Mouse (Mus musculus): ENCODE results near the gene Tmed9. TPM values are rescaled to one million over a fixed set of nuclear protein-coding genes. Genes with fewer than 3 reads are reported as not detected.
"Not testable (repeated sequence)": the region's sequence is repeated elsewhere in the genome, so short reads cannot be mapped to it uniquely, and the experiment has no call there.

The Tmed9 gene
- polyA plus RNA-seq, 1 experiment from 2014 or later = 166 TPM

GRCm38 (mm10) chr13:55596802-55597201, 23.3 kb downstream of the Tmed9 start:
- no peaks in the 10 kb centered on the region for H3K9me3 ChIP-seq
- no peak overlapping the region for H3K9ac ChIP-seq
- H3K36me3 ChIP-seq = peaks cover 43% of the 10 kb centered on the region
- no peak overlapping the region for H3K4me3 ChIP-seq
- no peak overlapping the region for H3K27ac ChIP-seq
- H3K4me2 ChIP-seq (replicated peaks) = no peak overlapping the region
- no peaks in the 10 kb centered on the region for H3K27me3 ChIP-seq
- peaks cover 27% of the 10 kb centered on the region for H3K4me1 ChIP-seq
- ATAC-seq (ENCODE audit: low FRiP score, low read depth) = no peak
- 96% methylated on average over 12 of the region's 12 CpGs for WGBS

GRCm38 (mm10) chr13:55599566-55600540, 26.3 kb downstream of the Tmed9 start, which contains the start of gene B4galt7:
TSS of gene B4galt7 (plus strand) at chr13:55599896.
- 8% methylated on average over 51 of the region's 51 CpGs for WGBS
- peaks cover 16% of the 10 kb centered on the region for H3K4me1 ChIP-seq
- H3K4me3 ChIP-seq = peak within 1 kb of the TSS; percentile 85
- peak within 1 kb of the TSS; percentile 23; the same call in 1 of the 2 replicates for H3K27ac ChIP-seq
- peak within 1 kb of the TSS; percentile 91 for H3K9ac ChIP-seq
- peak within 1 kb of the TSS; percentile 83 for H3K4me2 ChIP-seq (replicated peaks)
- no peaks in the 10 kb centered on the region for H3K9me3 ChIP-seq
- ATAC-seq (ENCODE audit: low FRiP score, low read depth) = peak; percentile 91
- no peaks in the 10 kb centered on the region for H3K27me3 ChIP-seq
- peaks cover 53% of the 10 kb centered on the region for H3K36me3 ChIP-seq

- H3K27ac ChIP-seq = no peak overlapping the region
- ATAC-seq (ENCODE audit: low FRiP score, low read depth) = no peak
- H3K4me3 ChIP-seq = peak overlapping the region; percentile 85
Observed at GRCm38 (mm10) chr13:55600657-55601056, 27.1 kb downstream of the Tmed9 start.

GRCm38 (mm10) chr13:55601611-55602010, 28.1 kb downstream of the Tmed9 start:
- Histone ChIP-seq H3K9ac (no peak overlapping the region), H3K27me3 (no peaks in the 10 kb centered on the region), H3K36me3 (peaks cover 46% of the 10 kb centered on the region), H3K4me3 (no peak overlapping the region), H3K9me3 (no peaks in the 10 kb centered on the region), H3K4me1 (peaks cover 16% of the 10 kb centered on the region), H3K27ac (no peak overlapping the region), H3K4me2 (replicated peaks) (no peak overlapping the region)
- WGBS = 10% methylated on average over 3 of the region's 3 CpGs
- ATAC-seq (ENCODE audit: low FRiP score, low read depth) = no peak

More at GRCm38 (mm10) chr13:55600657-55601056, 27.1 kb downstream of the Tmed9 start:
- Histone ChIP-seq H3K36me3 (peaks cover 50% of the 10 kb centered on the region), H3K4me2 (replicated peaks) (peak overlapping the region; percentile 83), H3K9me3 (no peaks in the 10 kb centered on the region), H3K27me3 (no peaks in the 10 kb centered on the region), H3K4me1 (peaks cover 16% of the 10 kb centered on the region), H3K9ac (peak overlapping the region; percentile 91)
- WGBS = 20% methylated on average over 9 of the region's 9 CpGs

- peaks cover 57% of the 10 kb centered on the region for H3K36me3 ChIP-seq
- no peak overlapping the region for H3K27ac ChIP-seq
- H3K4me2 ChIP-seq (replicated peaks) = no peak overlapping the region
- no peak overlapping the region for H3K9ac ChIP-seq
- 95% methylated on average over 3 of the region's 3 CpGs for WGBS
- H3K4me1 ChIP-seq = peaks cover 11% of the 10 kb centered on the region
- H3K27me3 ChIP-seq = no peaks in the 10 kb centered on the region
- H3K9me3 ChIP-seq = no peaks in the 10 kb centered on the region
- H3K4me3 ChIP-seq = no peak overlapping the region
- ATAC-seq (ENCODE audit: low FRiP score, low read depth) = no peak
Observed at GRCm38 (mm10) chr13:55604606-55605005, 31.1 kb downstream of the Tmed9 start.

GRCm38 (mm10) chr13:55606899-55607623, 33.5 kb downstream of the Tmed9 start:
- 81% methylated on average over 10 of the region's 10 CpGs for WGBS
- Histone ChIP-seq H3K4me1 (peaks cover 9% of the 10 kb centered on the region), H3K4me3 (no peak overlapping the region), H3K36me3 (peaks cover 74% of the 10 kb centered on the region), H3K9me3 (no peaks in the 10 kb centered on the region), H3K4me2 (replicated peaks) (no peak overlapping the region), H3K9ac (no peak overlapping the region), H3K27ac (no peak overlapping the region), H3K27me3 (no peaks in the 10 kb centered on the region)
- no peak for ATAC-seq (ENCODE audit: low FRiP score, low read depth)

- Histone ChIP-seq H3K4me2 (replicated peaks) (no peak overlapping the region), H3K9ac (no peak overlapping the region), H3K27ac (no peak overlapping the region), H3K36me3 (peaks cover 74% of the 10 kb centered on the region), H3K9me3 (no peaks in the 10 kb centered on the region), H3K27me3 (no peaks in the 10 kb centered on the region), H3K4me1 (peaks cover 9% of the 10 kb centered on the region), H3K4me3 (no peak overlapping the region)
- WGBS = 97% methylated on average over 2 of the region's 2 CpGs
- ATAC-seq (ENCODE audit: low FRiP score, low read depth) = no peak
Observed at GRCm38 (mm10) chr13:55607624-55608006, 34.1 kb downstream of the Tmed9 start.

GRCm38 (mm10) chr13:55611996-55612395, 38.5 kb downstream of the Tmed9 start:
- Histone ChIP-seq H3K27ac (no peak overlapping the region), H3K4me2 (replicated peaks) (no peak overlapping the region), H3K4me3 (no peak overlapping the region), H3K9me3 (no peaks in the 10 kb centered on the region), H3K27me3 (no peaks in the 10 kb centered on the region), H3K36me3 (peaks cover 54% of the 10 kb centered on the region), H3K4me1 (peaks cover 9% of the 10 kb centered on the region), H3K9ac (no peak overlapping the region)
- ATAC-seq (ENCODE audit: low FRiP score, low read depth) = no peak
- 27% methylated on average over 7 of the region's 7 CpGs for WGBS

- Histone ChIP-seq H3K4me3 (no peak overlapping the region), H3K36me3 (peaks cover 39% of the 10 kb centered on the region), H3K27ac (no peak overlapping the region), H3K4me1 (peaks cover 9% of the 10 kb centered on the region), H3K27me3 (no peaks in the 10 kb centered on the region), H3K9ac (no peak overlapping the region), H3K4me2 (replicated peaks) (no peak overlapping the region), H3K9me3 (no peaks in the 10 kb centered on the region)
- ATAC-seq (ENCODE audit: low FRiP score, low read depth) = no peak
- WGBS = 47% methylated on average over 5 of the region's 5 CpGs
Observed at GRCm38 (mm10) chr13:55613471-55613870, 39.9 kb downstream of the Tmed9 start.

GRCm38 (mm10) chr13:55619328-55619727, 45.8 kb downstream of the Tmed9 start:
- Histone ChIP-seq H3K27me3 (no peaks in the 10 kb centered on the region), H3K4me3 (no peak overlapping the region), H3K9ac (no peak overlapping the region), H3K4me1 (peaks cover 16% of the 10 kb centered on the region), H3K27ac (no peak overlapping the region), H3K9me3 (no peaks in the 10 kb centered on the region), H3K4me2 (replicated peaks) (no peak overlapping the region), H3K36me3 (peaks cover 8% of the 10 kb centered on the region)
- 87% methylated on average over 4 of the region's 4 CpGs for WGBS
- ATAC-seq (ENCODE audit: low FRiP score, low read depth) = no peak

GRCm38 (mm10) chr13:55620275-55620674, 46.7 kb downstream of the Tmed9 start:
- no peak for ATAC-seq (ENCODE audit: low FRiP score, low read depth)
- Histone ChIP-seq H3K4me3 (no peak overlapping the region), H3K27me3 (no peaks in the 10 kb centered on the region), H3K4me2 (replicated peaks) (no peak overlapping the region), H3K27ac (no peak overlapping the region), H3K9me3 (no peaks in the 10 kb centered on the region), H3K9ac (no peak overlapping the region), H3K4me1 (peaks cover 23% of the 10 kb centered on the region), H3K36me3 (peaks cover 6% of the 10 kb centered on the region; the same call in 1 of the 2 replicates)
- 69% methylated on average over 2 of the region's 2 CpGs for WGBS

- WGBS = 22% methylated on average over 20 of the region's 20 CpGs
- Histone ChIP-seq H3K4me3 (peak overlapping the region; percentile 70), H3K4me1 (peaks cover 23% of the 10 kb centered on the region), H3K9ac (peak overlapping the region; percentile 80), H3K4me2 (replicated peaks) (peak overlapping the region; percentile 87), H3K36me3 (peaks cover 24% of the 10 kb centered on the region), H3K27ac (peak overlapping the region; percentile 75; the same call in 1 of the 2 replicates)
- ATAC-seq (ENCODE audit: low FRiP score, low read depth); H3K9me3 ChIP-seq; H3K27me3 ChIP-seq: not testable (repeated sequence)
Observed at GRCm38 (mm10) chr13:55622156-55622648, 48.7 kb downstream of the Tmed9 start.

Measured in limb, embryonic 13.5 days (tissue).